22 mouse cellular contexts compared by ENCODE assay signal in genomic region chr4:154916662-154917061, GRCm38 (mm10). TPM values are rescaled to one million over a fixed set of nuclear protein-coding genes. Genes with fewer than 3 reads are reported as not detected.
DNase-seq lines count a peak whose midpoint lies in the region; ATAC-seq lines count a peak whose summit lies in the region.
"Had no signal": no experiment of that assay in that cellular context is flagged by ENCODE, and none has a peak within 500 bp of the region (broad histone marks: within the 10 kb centered on the region; RNA-seq: fewer than 3 reads in every experiment).

No protein-coding gene starts in this region.

- no peak; the same call in 1 of the 2 replicates for ATAC-seq in liver, embryonic 11.5 days (replicated peaks; ENCODE audit: low FRiP score)
- peak; percentile 14; the same call in 1 of the 2 replicates for ATAC-seq in liver, embryonic 15.5 days (ENCODE audit: insufficient read depth)
- ATAC-seq in megakaryocyte progenitor cell, adult 5-6 weeks (replicated peaks; ENCODE audit: poor library complexity): peak; percentile 36
- ATAC-seq in CD4-positive, CD25-positive, alpha-beta regulatory T cell, adult 4 months: no peak
- ATAC-seq: forebrain, embryonic 16.5 days had no signal

- 64% methylated on average over 4 of the region's 4 CpGs for WGBS in liver, embryonic 11.5 days
- 49% methylated on average over 4 of the region's 4 CpGs for WGBS in liver, embryonic 15.5 days (ENCODE audit: insufficient replicate concordance)

- H3K4me3 ChIP-seq in liver, embryonic 11.5 days (ENCODE audit: low read depth, low read length): no peak overlapping the region
- no peak overlapping the region for H3K4me3 ChIP-seq in liver, embryonic 15.5 days (replicated peaks)
- H3K4me3 ChIP-seq: embryonic facial prominence, embryonic 13.5 days; forebrain, embryonic 12.5 days; heart, adult 2 months; heart, embryonic 15.5 days; hindbrain, embryonic 10.5 days had no signal

- H3K4me1 ChIP-seq in liver, embryonic 11.5 days (replicated peaks; ENCODE audit: control insufficient read depth, insufficient read depth, low read length): peaks cover 26% of the 10 kb centered on the region
- peaks cover 81% of the 10 kb centered on the region for H3K4me1 ChIP-seq in liver, embryonic 15.5 days (replicated peaks)
- H3K4me1 ChIP-seq: embryonic facial prominence, embryonic 13.5 days; forebrain, embryonic 12.5 days; heart, embryonic 15.5 days had no signal

- peak overlapping the region; percentile 19; the same call in 1 of the 2 replicates for H3K27ac ChIP-seq in liver, embryonic 11.5 days (ENCODE audit: low read depth, low read length)
- peak overlapping the region; percentile 98 for H3K27ac ChIP-seq in liver, embryonic 15.5 days (replicated peaks)
- H3K27ac ChIP-seq: embryonic facial prominence, embryonic 13.5 days; forebrain, embryonic 12.5 days; heart, adult 2 months; heart, embryonic 15.5 days; hindbrain, embryonic 10.5 days; hindbrain, embryonic 14.5 days had no signal

- peaks cover 17% of the 10 kb centered on the region for H3K36me3 ChIP-seq in liver, embryonic 11.5 days (ENCODE audit: control insufficient read depth, insufficient read depth, low read length)
- peaks cover 80% of the 10 kb centered on the region for H3K36me3 ChIP-seq in liver, embryonic 15.5 days (replicated peaks)
- H3K36me3 ChIP-seq: embryonic facial prominence, embryonic 13.5 days; forebrain, embryonic 12.5 days; heart, embryonic 15.5 days; hindbrain, embryonic 10.5 days had no signal

- DNase-seq in liver, embryonic 11.5 days (ENCODE audit: low spot score): no peak
- no peak for DNase-seq in liver
- DNase-seq in cerebellum, adult 18-20 months: no peak
- no peak for DNase-seq in thymus, postnatal 36 days
- no peak for DNase-seq in spleen, adult 18-20 months
- DNase-seq: adrenal gland, adult 8-10 months; cerebellum, adult 11 months; cerebellum, adult 9-11 months; cerebellum, postnatal 36 days; gastrocnemius, postnatal 10 days; heart, adult 2 months had no signal

- no peaks in the 10 kb centered on the region for H3K9me3 ChIP-seq in liver, embryonic 11.5 days (ENCODE audit: control insufficient read depth, low read length)
- no peaks in the 10 kb centered on the region for H3K9me3 ChIP-seq in liver, embryonic 15.5 days (replicated peaks)
- H3K9me3 ChIP-seq: embryonic facial prominence, embryonic 13.5 days; forebrain, embryonic 12.5 days; heart, embryonic 15.5 days; hindbrain, embryonic 10.5 days had no signal

- H3K9ac ChIP-seq in liver, embryonic 11.5 days (ENCODE audit: low read depth, low read length): no peak overlapping the region
- H3K9ac ChIP-seq in liver, embryonic 15.5 days: 0 out of 2 replicates have a peak overlapping the region, but pooled peaks have one; percentile 15
- H3K9ac ChIP-seq: embryonic facial prominence, embryonic 13.5 days; forebrain, embryonic 12.5 days; heart, embryonic 15.5 days; hindbrain, embryonic 14.5 days had no signal

- no peaks in the 10 kb centered on the region for H3K27me3 ChIP-seq in liver, embryonic 11.5 days (replicated peaks; ENCODE audit: control insufficient read depth, insufficient read depth, low read length)
- H3K27me3 ChIP-seq in liver, embryonic 15.5 days: no peaks in the 10 kb centered on the region
- H3K27me3 ChIP-seq: embryonic facial prominence, embryonic 13.5 days; forebrain, embryonic 12.5 days; heart, embryonic 15.5 days had no signal

- H3K4me2 ChIP-seq in liver, embryonic 11.5 days: no peak overlapping the region
- H3K4me2 ChIP-seq in liver, embryonic 15.5 days: peak overlapping the region; percentile 0; the same call in 1 of the 2 replicates
- H3K4me2 ChIP-seq: embryonic facial prominence, embryonic 13.5 days; forebrain, embryonic 12.5 days; heart, embryonic 11.5 days; heart, embryonic 15.5 days; hindbrain, embryonic 14.5 days had no signal

RNA-seq across cellular contexts. Expression of gene Tnfrsf14, which starts 11.7 kb away (rescaled TPM):
- polyA plus RNA-seq in liver, embryonic 11.5 days (2014; fragmentation: Nextera tagmentation; extraction: Ambion mirVana): 23.1 and 24.4 TPM in 2 replicates
- polyA plus RNA-seq in liver, embryonic 15.5 days (2015; fragmentation: Nextera tagmentation; extraction: Ambion mirVana): 56.7 and 64.6 TPM in 2 replicates
- 68.4 and 89.8 TPM in 2 replicates for total RNA-seq in megakaryocyte progenitor cell, adult 5-6 weeks (2015)
- total RNA-seq in megakaryocyte progenitor cell, adult 5-6 weeks (2017): 58.3 and 68.2 TPM in 2 replicates
- 10 to 100 TPM; 12.0 to 22.3 TPM for polyA plus RNA-seq in CD4-positive, CD25-positive, alpha-beta regulatory T cell, adult 4 months (2017; shearing (Covaris generic))

RNA-seq across cellular contexts. Expression of gene Fam213b, which starts 17.7 kb away (rescaled TPM):
- 17.4 and 20.1 TPM in 2 replicates for polyA plus RNA-seq in liver, embryonic 11.5 days (2014; fragmentation: Nextera tagmentation; extraction: Ambion mirVana)
- 8.1 and 9.0 TPM in 2 replicates for polyA plus RNA-seq in liver, embryonic 15.5 days (2015; fragmentation: Nextera tagmentation; extraction: Ambion mirVana)
- total RNA-seq in megakaryocyte progenitor cell, adult 5-6 weeks (2015): 5.0 and 5.6 TPM in 2 replicates
- 1.8 and 5.6 TPM in 2 replicates for total RNA-seq in megakaryocyte progenitor cell, adult 5-6 weeks (2017)
- polyA plus RNA-seq in CD4-positive, CD25-positive, alpha-beta regulatory T cell, adult 4 months (2017; shearing (Covaris generic)): 10 to 100 TPM in 1 of 2 experiments, 1 to 10 TPM in 1; 5.4 to 11.3 TPM

RNA-seq across cellular contexts. Expression of gene Hes5, which starts 44.1 kb away (rescaled TPM):
- polyA plus RNA-seq in liver, embryonic 11.5 days (2014; fragmentation: Nextera tagmentation; extraction: Ambion mirVana): 0.63 TPM in 1 of 2 replicates, not detected in the other
- polyA plus RNA-seq in liver, embryonic 15.5 days (2015; fragmentation: Nextera tagmentation; extraction: Ambion mirVana): 0.15 and 0.17 TPM in 2 replicates
- 0.64 and 0.67 TPM in 2 replicates for total RNA-seq in megakaryocyte progenitor cell, adult 5-6 weeks (2015)
- total RNA-seq in megakaryocyte progenitor cell, adult 5-6 weeks (2017): 0.24 and 4.5 TPM in 2 replicates
- polyA plus RNA-seq in CD4-positive, CD25-positive, alpha-beta regulatory T cell, adult 4 months (2017; shearing (Covaris generic)): under 1 TPM in 1 of 2 experiments, not detected in 1; 0.59 TPM
- total RNA-seq: adrenal gland, adult 8-10 months; heart, adult 2 months had no signal
- polyA plus RNA-seq: C2C12 had no signal

RNA-seq across cellular contexts. Expression of gene Pank4, which starts 47.3 kb away (rescaled TPM):
- polyA plus RNA-seq in liver, embryonic 11.5 days (2014; fragmentation: Nextera tagmentation; extraction: Ambion mirVana): 44.2 and 47.2 TPM in 2 replicates
- 21.7 and 24.4 TPM in 2 replicates for polyA plus RNA-seq in liver, embryonic 15.5 days (2015; fragmentation: Nextera tagmentation; extraction: Ambion mirVana)
- 28.0 and 43.9 TPM in 2 replicates for total RNA-seq in megakaryocyte progenitor cell, adult 5-6 weeks (2015)
- total RNA-seq in megakaryocyte progenitor cell, adult 5-6 weeks (2017): 24.6 and 24.8 TPM in 2 replicates
- 10 to 100 TPM; 40.8 to 61.1 TPM for polyA plus RNA-seq in CD4-positive, CD25-positive, alpha-beta regulatory T cell, adult 4 months (2017; shearing (Covaris generic))

RNA-seq across cellular contexts. Expression of gene Mmel1, which starts 47.3 kb away (rescaled TPM):
- polyA plus RNA-seq in liver, embryonic 11.5 days (2014; fragmentation: Nextera tagmentation; extraction: Ambion mirVana): 0.25 and 0.31 TPM in 2 replicates
- polyA plus RNA-seq in liver, embryonic 15.5 days (2015; fragmentation: Nextera tagmentation; extraction: Ambion mirVana): 2.3 and 3.1 TPM in 2 replicates
- not detected in 2 replicates for total RNA-seq in megakaryocyte progenitor cell, adult 5-6 weeks (2015)
- total RNA-seq in megakaryocyte progenitor cell, adult 5-6 weeks (2017): not detected in 2 replicates
- polyA plus RNA-seq in CD4-positive, CD25-positive, alpha-beta regulatory T cell, adult 4 months (2017; shearing (Covaris generic)): not detected
- total RNA-seq: heart, adult 2 months had no signal

Comparison
In these comparisons a context has a peak if more than half of its experiments do, and no peak if none do; other contexts are left out.
1. ATAC-seq: peak in liver, embryonic 15.5 days (single experiment) and megakaryocyte progenitor cell, adult 5-6 weeks (single experiment); none in liver, embryonic 11.5 days (single experiment) and CD4-positive, CD25-positive, alpha-beta regulatory T cell, adult 4 months (single experiment).